Mouse (Mus musculus): ENCODE results near the gene 4930435E12Rik. TPM values are rescaled to one million over a fixed set of nuclear protein-coding genes. Genes with fewer than 3 reads are reported as not detected.
"Not testable (repeated sequence)": the region's sequence is repeated elsewhere in the genome, so short reads cannot be mapped to it uniquely, and the experiment has no call there.

Gene 4930435E12Rik
- total and polyA plus RNA-seq, 3 experiments = not detected

DNA sequence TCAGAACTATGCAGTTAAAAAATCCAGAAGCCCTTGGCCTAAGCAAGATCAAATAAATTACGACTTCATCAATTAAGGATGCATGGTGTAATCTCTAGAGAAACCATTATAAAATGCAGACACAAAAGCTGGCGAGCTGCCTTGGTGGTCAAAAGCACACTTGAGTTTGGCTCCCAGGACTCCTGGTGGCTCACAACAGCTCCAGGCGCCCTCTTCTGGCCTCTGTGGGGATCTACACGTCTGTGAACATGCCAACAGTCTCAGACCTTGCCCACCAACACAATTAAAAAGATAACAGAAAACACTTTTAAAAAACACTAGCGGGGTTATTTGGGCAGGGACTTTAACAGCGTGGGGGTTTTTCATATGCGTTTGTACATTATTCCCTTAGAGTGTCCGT, 16.0 kb downstream of the 4930435E12Rik start:
- H3K4me1 ChIP-seq (ENCODE audit: control insufficient read depth, insufficient read depth, low read length) = no peaks in the 10 kb centered on the region
- H3K4me3 ChIP-seq = no peak overlapping the region
- H3K36me3 ChIP-seq (ENCODE audit: control insufficient read depth, insufficient read depth, low read length) = no peaks in the 10 kb centered on the region
- H3K79me2 ChIP-seq (replicated peaks; ENCODE audit: control insufficient read depth, insufficient read depth, low read length) = no peaks in the 10 kb centered on the region
- intact Hi-C loops (cut with DNase I) = loop anchor here (1.0 to 5.0 kb wide), 4 partner anchors 54 to 276 kb away; no protein-coding TSS in a partner anchor
- TF ChIP-seq CTCF (IDR thresholded peaks at IDR 0.05) = peak; percentile 97
- TF ChIP-seq POLR2A (IDR thresholded peaks at IDR 0.05; ENCODE audit: insufficient read depth, low read depth, low read length) = no peak
- TF ChIP-seq EP300 (IDR thresholded peaks at IDR 0.05; ENCODE audit: insufficient read depth, low read depth, low read length) = peak; percentile 74
- H3K9ac ChIP-seq (ENCODE audit: low read depth, low read length) = no peak overlapping the region
- peak; percentile 68 to 72 for DNase-seq
- 16% methylated on average over 8 of the region's 8 CpGs for WGBS
- no peaks in the 10 kb centered on the region for H3K27me3 ChIP-seq (ENCODE audit: control insufficient read depth, insufficient read depth, low read length)
- H3K27ac ChIP-seq = no peak overlapping the region

DNA sequence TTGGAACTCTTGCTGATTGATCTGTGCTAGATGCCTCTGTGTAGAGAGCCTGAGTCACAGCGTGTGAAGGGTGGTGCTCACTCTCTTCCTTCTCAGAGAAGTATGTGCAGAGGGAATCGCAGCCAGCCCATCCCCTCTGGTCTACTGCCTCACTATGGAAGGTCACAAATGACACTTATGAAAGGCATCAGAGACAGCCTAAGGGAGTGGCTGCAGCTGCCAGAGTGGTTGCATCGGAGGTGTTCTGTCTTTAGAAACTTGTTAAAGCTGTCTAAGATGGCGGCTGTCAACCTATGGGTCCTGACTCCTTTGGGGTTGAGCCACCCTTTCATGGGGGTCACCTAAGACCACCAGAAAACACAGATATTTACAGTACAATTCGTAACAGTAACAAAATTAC, 18.4 kb downstream of the 4930435E12Rik start:
- H3K79me2 ChIP-seq (replicated peaks; ENCODE audit: control insufficient read depth, insufficient read depth, low read length) = no peaks in the 10 kb centered on the region
- no peak overlapping the region for H3K9ac ChIP-seq (ENCODE audit: low read depth, low read length)
- H3K4me1 ChIP-seq (ENCODE audit: control insufficient read depth, insufficient read depth, low read length) = no peaks in the 10 kb centered on the region
- H3K27ac ChIP-seq = no peak overlapping the region
- no peak overlapping the region for H3K4me3 ChIP-seq
- no peaks in the 10 kb centered on the region for H3K27me3 ChIP-seq (ENCODE audit: control insufficient read depth, insufficient read depth, low read length)
- H3K36me3 ChIP-seq (ENCODE audit: control insufficient read depth, insufficient read depth, low read length) = no peaks in the 10 kb centered on the region
- 64% methylated on average over 5 of the region's 5 CpGs for WGBS
- TF ChIP-seq CTCF (IDR thresholded peaks at IDR 0.05) = no peak
- DNase-seq = no peak
- intact Hi-C loops (cut with DNase I) = loop anchor here (5.0 kb wide), 2 partner anchors 178 to 193 kb away; no protein-coding TSS in a partner anchor

DNA sequence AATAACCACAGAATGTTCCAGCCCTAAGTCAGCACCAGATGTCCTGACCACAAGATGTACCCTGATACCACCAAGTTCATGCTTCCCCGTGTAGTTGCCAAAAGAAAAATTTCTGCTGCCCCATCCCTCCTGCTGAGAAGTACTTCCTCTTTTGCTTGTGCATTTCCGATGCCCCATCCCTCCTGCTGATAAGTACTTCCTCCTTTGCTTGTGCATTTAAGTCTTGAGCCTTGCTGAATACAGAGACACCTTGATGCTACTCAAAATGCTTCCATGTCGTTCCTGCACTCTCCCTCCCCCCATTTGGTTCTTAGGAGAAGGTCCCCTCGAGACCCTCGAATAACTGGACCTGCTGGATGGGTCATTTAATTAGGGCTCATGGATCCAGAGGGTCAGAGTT, 20.8 kb downstream of the 4930435E12Rik start:
- H3K4me1 ChIP-seq (ENCODE audit: control insufficient read depth, insufficient read depth, low read length); H3K9ac ChIP-seq (ENCODE audit: low read depth, low read length); H3K27ac ChIP-seq; H3K4me3 ChIP-seq; DNase-seq; intact Hi-C loops (cut with DNase I); H3K27me3 ChIP-seq (ENCODE audit: control insufficient read depth, insufficient read depth, low read length); H3K79me2 ChIP-seq (replicated peaks; ENCODE audit: control insufficient read depth, insufficient read depth, low read length); H3K36me3 ChIP-seq (ENCODE audit: control insufficient read depth, insufficient read depth, low read length): not testable (repeated sequence)
- 80% methylated on average over 5 of the region's 5 CpGs for WGBS

DNA sequence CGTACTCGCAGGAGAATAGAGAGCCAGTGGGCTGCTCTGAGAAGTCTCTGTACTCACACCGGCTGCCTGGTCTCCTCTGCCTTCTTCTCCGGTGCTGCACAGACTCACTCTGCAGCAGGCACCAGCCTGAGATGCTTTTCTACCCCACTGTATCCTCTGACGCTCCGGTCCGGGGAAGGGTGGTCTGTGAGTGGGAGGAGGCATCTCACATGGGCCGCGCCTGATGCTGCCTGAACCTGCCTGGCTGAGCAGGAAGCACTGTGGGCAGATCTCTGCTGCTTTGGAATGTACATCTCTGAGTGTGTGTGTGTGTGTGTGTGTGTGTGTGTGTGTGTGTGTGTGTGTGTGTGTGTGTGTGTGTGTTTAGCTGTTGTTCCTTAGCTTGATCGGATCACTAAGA, 28.5 kb downstream of the 4930435E12Rik start, which contains the start of gene Upk1b:
Gene Upk1b (minus strand): TSS at position 238 of the 400 bp plus-strand sequence.
- Histone ChIP-seq H3K4me1 (ENCODE audit: control insufficient read depth, insufficient read depth, low read length) (no peaks in the 10 kb centered on the region), H3K4me3 (no peak within 1 kb of the TSS), H3K9ac (ENCODE audit: low read depth, low read length) (no peak within 1 kb of the TSS), H3K79me2 (replicated peaks; ENCODE audit: control insufficient read depth, insufficient read depth, low read length) (no peaks in the 10 kb centered on the region), H3K36me3 (ENCODE audit: control insufficient read depth, insufficient read depth, low read length) (no peaks in the 10 kb centered on the region), H3K27me3 (ENCODE audit: control insufficient read depth, insufficient read depth, low read length) (no peaks in the 10 kb centered on the region), H3K27ac (no peak within 1 kb of the TSS)
- intact Hi-C loops (cut with DNase I) = no loop called here
- peak in 1 of 2 experiments; percentile 8 for DNase-seq
- WGBS = 20% methylated on average over 10 of the region's 10 CpGs
- no peak for TF ChIP-seq POLR2A (IDR thresholded peaks at IDR 0.05; ENCODE audit: insufficient read depth, low read depth, low read length)
- no peak for TF ChIP-seq CTCF (IDR thresholded peaks at IDR 0.05)
- no peak for TF ChIP-seq EP300 (IDR thresholded peaks at IDR 0.05; ENCODE audit: insufficient read depth, low read depth, low read length)

DNA sequence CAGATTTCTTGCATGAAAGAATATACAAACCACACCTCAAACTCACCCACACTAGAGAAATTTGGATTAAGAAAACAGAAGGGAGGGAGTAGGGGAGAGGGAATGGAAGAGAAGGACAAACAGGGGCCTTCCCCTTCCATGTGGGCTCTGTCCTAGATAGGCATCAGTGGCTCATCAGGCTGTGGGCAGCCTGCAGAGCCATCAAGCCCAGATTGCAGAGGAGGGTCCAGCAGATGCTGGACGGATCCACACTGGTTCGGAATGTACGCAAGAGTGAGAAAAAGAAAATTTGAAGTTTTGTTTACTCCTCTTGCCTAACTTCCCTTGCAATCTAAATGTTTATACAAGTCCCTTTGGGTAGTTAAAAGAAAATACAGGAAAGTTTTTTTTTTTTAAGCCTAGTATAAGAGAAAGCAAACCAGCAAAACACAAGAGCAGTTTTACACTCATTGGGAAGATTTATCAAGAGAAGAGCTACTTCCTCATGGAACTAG, 29.5 kb downstream of the 4930435E12Rik start:
- H3K4me3 ChIP-seq = no peak overlapping the region
- no peaks in the 10 kb centered on the region for H3K36me3 ChIP-seq (ENCODE audit: control insufficient read depth, insufficient read depth, low read length)
- no peaks in the 10 kb centered on the region for H3K27me3 ChIP-seq (ENCODE audit: control insufficient read depth, insufficient read depth, low read length)
- TF ChIP-seq CTCF (IDR thresholded peaks at IDR 0.05) (no peak), POLR2A (IDR thresholded peaks at IDR 0.05; ENCODE audit: insufficient read depth, low read depth, low read length) (no peak), EP300 (IDR thresholded peaks at IDR 0.05; ENCODE audit: insufficient read depth, low read depth, low read length) (no peak)
- 95% methylated on average over 3 of the region's 3 CpGs for WGBS
- no peaks in the 10 kb centered on the region for H3K79me2 ChIP-seq (replicated peaks; ENCODE audit: control insufficient read depth, insufficient read depth, low read length)
- H3K27ac ChIP-seq = no peak overlapping the region
- intact Hi-C loops (cut with DNase I) = no loop called here
- H3K4me1 ChIP-seq (ENCODE audit: control insufficient read depth, insufficient read depth, low read length) = no peaks in the 10 kb centered on the region
- no peak overlapping the region for H3K9ac ChIP-seq (ENCODE audit: low read depth, low read length)
- DNase-seq = no peak

DNA sequence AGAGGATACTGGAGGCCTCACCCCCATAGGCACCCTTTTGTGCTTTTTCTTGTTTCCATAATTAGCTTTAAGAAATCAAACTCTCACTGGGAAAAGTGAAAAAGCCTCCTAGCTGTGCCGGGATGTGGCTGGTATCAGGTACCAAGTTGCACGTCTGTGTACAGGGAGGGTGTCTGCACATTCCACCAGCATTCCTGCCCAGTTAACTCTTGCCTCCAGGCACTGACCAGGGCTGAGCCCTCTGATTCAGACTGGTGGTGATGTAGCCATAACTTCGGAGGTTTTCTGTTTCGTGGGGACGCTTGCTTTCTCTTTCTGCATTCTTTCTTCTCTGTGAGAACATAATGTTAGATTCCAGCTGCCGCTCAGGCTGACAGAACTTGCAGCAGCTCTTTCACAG, 35.4 kb downstream of the 4930435E12Rik start:
- intact Hi-C loops (cut with DNase I) = no loop called here
- H3K4me1 ChIP-seq (ENCODE audit: control insufficient read depth, insufficient read depth, low read length) = no peaks in the 10 kb centered on the region
- H3K27me3 ChIP-seq (ENCODE audit: control insufficient read depth, insufficient read depth, low read length) = no peaks in the 10 kb centered on the region
- no peak for DNase-seq
- no peak overlapping the region for H3K27ac ChIP-seq
- no peaks in the 10 kb centered on the region for H3K36me3 ChIP-seq (ENCODE audit: control insufficient read depth, insufficient read depth, low read length)
- WGBS = 38% methylated on average over 6 of the region's 6 CpGs
- no peak overlapping the region for H3K9ac ChIP-seq (ENCODE audit: low read depth, low read length)
- H3K79me2 ChIP-seq (replicated peaks; ENCODE audit: control insufficient read depth, insufficient read depth, low read length) = no peaks in the 10 kb centered on the region
- TF ChIP-seq EP300 (IDR thresholded peaks at IDR 0.05; ENCODE audit: insufficient read depth, low read depth, low read length) = no peak
- TF ChIP-seq CTCF (IDR thresholded peaks at IDR 0.05) = no peak
- TF ChIP-seq POLR2A (IDR thresholded peaks at IDR 0.05; ENCODE audit: insufficient read depth, low read depth, low read length) = no peak
- no peak overlapping the region for H3K4me3 ChIP-seq
